Mouse (Mus musculus) stomach, embryonic 15.5 days (tissue): ENCODE data around the gene Gpr19. TPM values are rescaled to one million over a fixed set of nuclear protein-coding genes. Genes with fewer than 3 reads are reported as not detected.

Experiments
- ATAC-seq: fragments of 200-750 bp; cut with Nextera tagmentation; 2 replicates; pipeline ENCODE4 v1.8.0; 2017; ENCODE audit warnings: low read depth, moderate number of reproducible peaks, moderate TSS enrichment; ENCODE audit not compliant: insufficient read depth, low FRiP score
- H3K27ac ChIP-seq: fragments of 300-500 bp; sonication (generic); 2 replicates; pipeline ENCODE4 v1.5.1; 2015; ENCODE audit warnings: mild to moderate bottlenecking, inconsistent platforms
- H3K27me3 ChIP-seq: fragments of 300-500 bp; sonication (generic); replicated peaks from 2 replicates; pipeline ENCODE4 v1.6.1; 2015; ENCODE audit warnings: inconsistent platforms
- H3K36me3 ChIP-seq: fragments of 300-500 bp; sonication (generic); 2 replicates; pipeline ENCODE4 v1.6.1; 2015; ENCODE audit warnings: inconsistent platforms
- H3K4me1 ChIP-seq: fragments of 300-500 bp; sonication (generic); 2 replicates; pipeline ENCODE4 v1.6.1; 2015; ENCODE audit warnings: inconsistent platforms
- H3K4me2 ChIP-seq: fragments of 300-500 bp; sonication (generic); 2 replicates; pipeline ENCODE4 v1.6.1; 2015; ENCODE audit warnings: mild to moderate bottlenecking, inconsistent platforms
- H3K4me3 ChIP-seq: fragments of 300-500 bp; sonication (generic); replicated peaks from 2 replicates; pipeline ENCODE4 v1.5.1; 2015; ENCODE audit warnings: inconsistent platforms
- H3K9ac ChIP-seq: fragments of 300-500 bp; sonication (generic); 2 replicates; pipeline ENCODE4 v1.6.1; 2015; ENCODE audit warnings: inconsistent platforms
- H3K9me3 ChIP-seq: fragments of 300-500 bp; sonication (generic); 2 replicates; pipeline ENCODE4 v1.6.1; 2016; ENCODE audit warnings: inconsistent platforms
- WGBS: fragments of 180-500 bp; shearing (Covaris S2); methylation state at CpG from one replicate; pipeline ENCODE4 v1.1.7; 2015; 5-methylcytosine and 5-hydroxymethylcytosine counted together
- polyA plus RNA-seq: library from polyadenylated mRNA; unstranded; fragments of >200 nt; fragmentation: Nextera tagmentation; extraction: Ambion mirVana; gene quantifications from 2 replicates; pipeline ENCODE4 v1.2.1, GENCODE M21; 2015

Gpr19 gene
- polyA plus RNA-seq, 1 experiment from 2014 or later: 9.8 TPM

DNA sequence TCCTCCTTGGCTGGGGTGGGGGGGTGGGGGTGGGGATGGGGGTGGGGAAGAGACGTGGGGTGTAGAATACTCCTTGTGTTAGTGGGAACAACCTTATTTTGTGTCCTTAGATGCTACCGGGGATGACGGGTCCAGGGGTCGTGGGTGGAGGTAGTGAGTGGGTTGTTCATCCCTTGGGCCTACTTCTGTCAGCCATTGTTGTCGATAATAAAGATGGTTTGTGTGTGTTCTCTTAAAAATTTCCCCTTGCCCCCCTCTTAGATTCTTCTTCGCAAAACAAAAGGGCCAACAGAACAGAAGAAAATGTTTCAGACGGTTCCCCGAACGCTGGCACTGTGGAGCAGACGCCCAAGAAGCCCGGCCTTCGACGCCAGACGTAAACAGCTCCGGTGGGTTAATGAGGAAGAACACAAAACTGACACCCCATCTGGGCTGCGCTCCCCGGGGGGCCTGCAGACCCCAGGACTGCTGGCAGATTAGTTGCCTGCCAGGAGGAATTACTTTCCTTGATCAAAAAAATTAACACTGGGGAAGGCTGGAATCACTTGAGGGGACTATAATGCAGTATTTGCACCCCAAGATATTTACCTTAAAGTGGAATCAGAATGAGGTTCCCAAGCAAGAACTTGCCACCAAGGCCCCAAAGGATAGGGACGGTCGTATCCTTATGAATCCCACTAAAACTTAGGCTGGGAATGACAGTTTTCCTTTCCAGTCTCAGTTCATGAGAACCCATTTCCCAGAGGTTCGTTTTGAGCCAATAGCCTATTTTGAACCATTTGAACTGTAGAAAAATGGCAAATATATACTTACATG is 23.5 kb upstream of the Gpr19 start:
- H3K27ac ChIP-seq: peak overlapping the region; percentile 3; the same call in 1 of the 2 replicates
- WGBS: 10% methylated on average over 20 of the region's 20 CpGs

GRCm38 (mm10) chr6:134921014-134921694 is 22.8 kb upstream of the Gpr19 start:
- Histone ChIP-seq H3K9ac (peak overlapping the region; percentile 76), H3K27ac (peak overlapping the region; percentile 99), H3K9me3 (no peaks in the 10 kb centered on the region), H3K4me2 (peak overlapping the region; percentile 91), H3K36me3 (no peaks in the 10 kb centered on the region), H3K4me3 (peak overlapping the region; percentile 67), H3K27me3 (no peaks in the 10 kb centered on the region), H3K4me1 (peaks cover 17% of the 10 kb centered on the region)
- 0% methylated on average over 32 of the region's 32 CpGs for WGBS
- no peak for ATAC-seq

More for the DNA sequence above, 23.5 kb upstream of the Gpr19 start:
- peaks cover 17% of the 10 kb centered on the region for H3K4me1 ChIP-seq
- H3K27me3 ChIP-seq: no peaks in the 10 kb centered on the region
- no peaks in the 10 kb centered on the region for H3K36me3 ChIP-seq
- H3K9ac ChIP-seq: peak overlapping the region; percentile 76
- no peak for ATAC-seq
- no peaks in the 10 kb centered on the region for H3K9me3 ChIP-seq
- H3K4me3 ChIP-seq: peak overlapping the region; percentile 67
- H3K4me2 ChIP-seq: peak overlapping the region; percentile 91

- peak within 1 kb of the TSS; percentile 76 for H3K9ac ChIP-seq
- H3K4me1 ChIP-seq: peaks cover 17% of the 10 kb centered on the region
- peak; percentile 94 for ATAC-seq
Measured at GRCm38 (mm10) chr6:134920190-134921013, 22.0 kb upstream of the Gpr19 start, which contains the start of gene Cdkn1b. Gene Cdkn1b, plus strand, starts transcription at chr6:134920401.

DNA sequence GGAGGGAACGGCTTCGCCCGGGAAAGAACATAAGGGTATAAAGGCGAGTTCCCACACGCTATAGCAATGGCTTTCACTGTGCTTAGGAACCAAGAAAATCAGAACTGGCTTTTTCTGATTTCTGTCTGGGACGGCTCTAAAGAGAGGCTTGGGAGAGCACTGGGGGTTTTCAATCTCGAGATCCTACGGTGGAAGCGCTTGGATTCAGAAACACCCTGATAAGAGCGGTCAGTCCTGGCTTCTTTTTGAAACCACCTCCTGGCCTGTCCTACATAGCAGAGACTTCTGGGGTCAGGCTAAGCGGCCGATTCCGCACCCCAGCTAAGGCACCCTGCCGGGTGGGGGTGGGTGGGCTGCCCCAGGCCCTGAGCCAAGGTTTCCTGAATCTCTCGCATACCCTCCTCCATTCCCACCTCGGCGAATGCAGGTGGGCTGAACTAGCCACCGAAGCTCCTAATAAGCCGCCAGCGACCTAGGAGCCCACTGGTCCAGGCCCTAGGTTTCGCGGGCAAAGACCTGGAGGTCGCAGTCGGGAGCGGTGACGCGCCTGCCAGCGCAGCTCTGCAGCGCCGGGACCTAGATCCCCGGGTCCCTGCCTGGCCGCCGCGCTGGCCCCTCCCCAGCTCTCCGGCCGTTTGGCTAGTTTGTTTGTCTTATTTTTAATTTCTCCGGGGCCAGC is 21.3 kb upstream of the Gpr19 start:
- H3K4me3 ChIP-seq: peak overlapping the region; percentile 67
- H3K9me3 ChIP-seq: no peaks in the 10 kb centered on the region
- H3K27ac ChIP-seq: peak overlapping the region; percentile 99
- 6% methylated on average over 37 of the region's 37 CpGs for WGBS
- no peaks in the 10 kb centered on the region for H3K36me3 ChIP-seq
- peak overlapping the region; percentile 91 for H3K4me2 ChIP-seq
- ATAC-seq: no peak; the same call in 1 of the 2 replicates
- no peaks in the 10 kb centered on the region for H3K27me3 ChIP-seq
- H3K4me1 ChIP-seq: peaks cover 17% of the 10 kb centered on the region
- peak overlapping the region; percentile 73 for H3K9ac ChIP-seq

More at GRCm38 (mm10) chr6:134920190-134921013, 22.0 kb upstream of the Gpr19 start, which contains the start of gene Cdkn1b:
- Histone ChIP-seq H3K4me2 (peak within 1 kb of the TSS; percentile 91), H3K36me3 (no peaks in the 10 kb centered on the region), H3K9me3 (no peaks in the 10 kb centered on the region), H3K27me3 (no peaks in the 10 kb centered on the region), H3K4me3 (peak within 1 kb of the TSS; percentile 67), H3K27ac (peak within 1 kb of the TSS; percentile 99)
- WGBS: 0% methylated on average over 75 of the region's 77 CpGs

DNA sequence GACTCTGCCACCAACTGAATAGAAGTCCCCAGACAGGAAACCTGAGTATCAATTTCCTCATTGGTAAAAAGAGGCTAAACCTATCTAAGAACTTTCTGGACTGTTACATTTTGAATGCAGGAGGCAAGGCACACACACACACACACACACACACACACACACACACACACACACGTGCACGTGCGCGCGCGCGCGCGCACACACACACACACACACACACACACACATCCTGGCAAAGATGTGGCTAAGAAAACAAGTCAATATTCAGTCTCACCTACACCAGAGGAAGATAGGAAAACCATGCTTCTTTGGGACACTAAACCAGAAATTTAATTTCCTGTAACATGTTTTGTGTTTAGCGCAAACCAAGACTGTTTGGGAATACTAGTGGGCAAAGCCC is 20.4 kb upstream of the Gpr19 start:
- no peak overlapping the region for H3K4me3 ChIP-seq
- peak overlapping the region; percentile 99; the same call in 1 of the 2 replicates for H3K27ac ChIP-seq
- ATAC-seq: no peak
- H3K9ac ChIP-seq: no peak overlapping the region
- H3K4me2 ChIP-seq: no peak overlapping the region
- no peaks in the 10 kb centered on the region for H3K36me3 ChIP-seq
- H3K27me3 ChIP-seq: no peaks in the 10 kb centered on the region
- H3K4me1 ChIP-seq: peaks cover 17% of the 10 kb centered on the region
- WGBS: 93% methylated on average over 10 of the region's 10 CpGs
- no peaks in the 10 kb centered on the region for H3K9me3 ChIP-seq

GRCm38 (mm10) chr6:134917087-134917486 is 18.7 kb upstream of the Gpr19 start:
- Histone ChIP-seq H3K4me2 (peak overlapping the region; percentile 73), H3K36me3 (no peaks in the 10 kb centered on the region), H3K27ac (peak overlapping the region; percentile 69), H3K27me3 (no peaks in the 10 kb centered on the region), H3K4me3 (peak overlapping the region; percentile 45), H3K9ac (peak overlapping the region; percentile 13; the same call in 1 of the 2 replicates), H3K4me1 (peaks cover 10% of the 10 kb centered on the region; the same call in 1 of the 2 replicates), H3K9me3 (no peaks in the 10 kb centered on the region)
- 2% methylated on average over 11 of the region's 11 CpGs for WGBS
- no peak for ATAC-seq

GRCm38 (mm10) chr6:134916641-134917040 is 18.3 kb upstream of the Gpr19 start:
- peak overlapping the region; percentile 45 for H3K4me3 ChIP-seq
- peak overlapping the region; percentile 73 for H3K4me2 ChIP-seq
- H3K36me3 ChIP-seq: no peaks in the 10 kb centered on the region
- H3K9me3 ChIP-seq: no peaks in the 10 kb centered on the region
- no peak for ATAC-seq
- WGBS: 2% methylated on average over 11 of the region's 11 CpGs
- peak overlapping the region; percentile 13; the same call in 1 of the 2 replicates for H3K9ac ChIP-seq
- peak overlapping the region; percentile 69 for H3K27ac ChIP-seq
- no peaks in the 10 kb centered on the region for H3K27me3 ChIP-seq
- H3K4me1 ChIP-seq: 0 out of 2 replicates have a peak, but pooled peaks cover 6% of the 10 kb centered on the region

DNA sequence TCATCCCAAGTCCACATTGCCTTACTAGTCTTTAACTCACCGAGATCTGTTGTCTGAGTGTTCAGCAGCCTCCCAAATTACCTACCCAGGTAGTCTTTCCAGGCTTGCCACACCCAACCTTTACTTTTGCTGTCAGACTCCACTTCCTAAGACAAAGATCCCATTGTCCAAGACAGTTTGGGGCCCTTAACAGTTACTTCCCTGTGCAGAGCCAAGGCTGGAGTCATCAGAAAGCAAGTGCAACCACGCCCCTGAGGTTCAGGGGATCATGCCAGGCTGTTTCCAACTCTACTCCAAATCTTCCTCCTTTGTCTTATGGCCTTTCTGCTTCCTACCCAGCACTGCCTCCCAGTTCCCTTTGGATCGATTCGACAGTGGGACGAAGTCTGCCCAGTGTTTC is 16.1 kb upstream of the Gpr19 start:
- Histone ChIP-seq H3K36me3 (no peaks in the 10 kb centered on the region), H3K4me3 (no peak overlapping the region), H3K27me3 (no peaks in the 10 kb centered on the region), H3K27ac (no peak overlapping the region), H3K9ac (no peak overlapping the region), H3K4me1 (0 out of 2 replicates have a peak, but pooled peaks cover 4% of the 10 kb centered on the region), H3K4me2 (no peak overlapping the region), H3K9me3 (no peaks in the 10 kb centered on the region)
- no peak for ATAC-seq
- WGBS: 90% methylated on average over 5 of the region's 5 CpGs

DNA sequence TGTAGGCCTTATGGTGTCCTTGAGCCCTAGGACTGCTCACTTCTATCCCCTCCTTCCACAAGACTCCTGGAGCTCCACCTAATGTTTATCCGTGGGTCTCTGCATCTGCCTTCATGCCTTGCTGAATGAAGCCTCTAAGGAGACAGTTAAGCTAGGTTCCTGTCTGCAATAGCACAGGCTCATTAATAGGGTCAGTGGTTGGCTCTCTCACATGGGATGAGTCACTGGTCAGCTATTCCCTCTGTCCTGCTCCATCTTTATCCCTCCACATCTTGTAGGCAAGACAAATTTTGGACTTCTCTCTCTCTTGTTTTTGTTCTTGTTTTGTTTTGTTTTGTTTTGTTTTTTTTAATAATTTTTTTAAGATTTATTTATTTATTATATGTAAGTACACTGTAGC is 7.4 kb upstream of the Gpr19 start:
- H3K9ac ChIP-seq: no peak overlapping the region
- no peaks in the 10 kb centered on the region for H3K27me3 ChIP-seq
- no peak overlapping the region for H3K4me2 ChIP-seq
- no peaks in the 10 kb centered on the region for H3K36me3 ChIP-seq
- H3K4me1 ChIP-seq: no peaks in the 10 kb centered on the region
- no peak for ATAC-seq
- H3K4me3 ChIP-seq: no peak overlapping the region
- 81% methylated on average over 1 of the region's 1 CpGs for WGBS
- no peaks in the 10 kb centered on the region for H3K9me3 ChIP-seq
- H3K27ac ChIP-seq: no peak overlapping the region

- H3K9me3 ChIP-seq: no peaks in the 10 kb centered on the region
- no peak for ATAC-seq
- no peak overlapping the region for H3K9ac ChIP-seq
- 88% methylated on average over 10 of the region's 10 CpGs for WGBS
- H3K4me1 ChIP-seq: no peaks in the 10 kb centered on the region; the same call in 1 of the 2 replicates
- H3K36me3 ChIP-seq: no peaks in the 10 kb centered on the region
- no peak overlapping the region for H3K4me2 ChIP-seq
- no peak overlapping the region for H3K27ac ChIP-seq
- no peak overlapping the region for H3K4me3 ChIP-seq
- H3K27me3 ChIP-seq: no peaks in the 10 kb centered on the region
Measured at GRCm38 (mm10) chr6:134903891-134904884, 5.8 kb upstream of the Gpr19 start.
